8 mouse cellular contexts compared by ENCODE assay signal in genomic region chrX:163669886-163670285, GRCm38 (mm10).
DNase-seq lines count a peak whose midpoint lies in the region; ATAC-seq lines count a peak whose summit lies in the region.

No protein-coding gene starts in this region.

- DNase-seq in heart, adult 18-20 months: peak; percentile 6 to 31
- no peak for DNase-seq in heart, postnatal 25 days (ENCODE audit: low spot score)
- peak; percentile 49 for DNase-seq in A20 (ENCODE audit: low read depth, low spot score)
- DNase-seq in adrenal gland, adult 18-20 months (ENCODE audit: low spot score in 2 of 2): peak; percentile 48 to 49
- peak; percentile 27 for DNase-seq in embryo, embryonic 9.5 days (ENCODE audit: extremely low spot score)
- DNase-seq in layer of hippocampus, adult 11-12 months (ENCODE audit: low spot score): peak; percentile 35
- DNase-seq in testis, postnatal 10 days (ENCODE audit: low spot score): peak; percentile 54

- intact Hi-C loops in heart, postnatal 25 days (cut with DNase I): loop anchor here (10.0 kb wide), 1 partner anchor 725 kb away; no protein-coding TSS in a partner anchor

- ATAC-seq in megakaryocyte progenitor cell, adult 5-6 weeks (replicated peaks; ENCODE audit: poor library complexity): peak; percentile 91
